Mouse (Mus musculus) lung, postnatal 0 days (tissue): ENCODE results near the gene Msln. TPM values are rescaled to one million over a fixed set of nuclear protein-coding genes. Genes with fewer than 3 reads are reported as not detected.

Experiments
- ATAC-seq: fragments of 200-750 bp; cut with Nextera tagmentation; 2 replicates; pipeline ENCODE4 v1.8.0; 2017; ENCODE audit warnings: moderate library complexity
- DNase-seq: peaks from one replicate; pipeline ENCODE4 v3.0.0-alpha.2; 2016; ENCODE audit warnings: low spot score
- H3K27ac ChIP-seq: fragments of 300-500 bp; sonication (generic); 2 replicates; pipeline ENCODE4 v1.5.1; 2014; ENCODE audit warnings: antibody characterized with exemption, mild to moderate bottlenecking, low read length, mixed read lengths
- H3K27me3 ChIP-seq: fragments of 300-500 bp; sonication (generic); replicated peaks from 2 replicates; pipeline ENCODE4 v1.6.1; 2014; ENCODE audit warnings: low read length, mixed read lengths; ENCODE audit not compliant: insufficient read depth
- H3K36me3 ChIP-seq: fragments of 300-500 bp; sonication (generic); 2 replicates; pipeline ENCODE4 v1.6.1; 2014; ENCODE audit warnings: low read length, mixed read lengths; ENCODE audit not compliant: insufficient read depth
- H3K4me1 ChIP-seq: fragments of 300-500 bp; sonication (generic); 2 replicates; pipeline ENCODE4 v1.6.1; 2014; ENCODE audit warnings: antibody characterized with exemption, low read depth, low read length, mixed read lengths; ENCODE audit not compliant: insufficient read depth
- H3K4me2 ChIP-seq: fragments of 300-500 bp; sonication (generic); replicated peaks from 2 replicates; pipeline ENCODE4 v1.6.1; 2014; ENCODE audit warnings: low read depth, mild to moderate bottlenecking, low read length, moderate library complexity, mixed read lengths
- H3K4me3 ChIP-seq: fragments of 300-500 bp; sonication (generic); 2 replicates; pipeline ENCODE4 v1.5.1; 2014; ENCODE audit warnings: low read depth, low read length
- H3K9ac ChIP-seq: fragments of 300-500 bp; sonication (generic); replicated peaks from 2 replicates; pipeline ENCODE4 v1.6.1; 2014; ENCODE audit warnings: low read depth, mild to moderate bottlenecking
- H3K9me3 ChIP-seq: fragments of 300-500 bp; sonication (generic); 2 replicates; pipeline ENCODE4 v1.6.1; 2016; ENCODE audit warnings: low read length, mixed read lengths
- CTCF ChIP-seq: IDR thresholded peaks from 2 replicates; pipeline ENCODE4 v1.5.1; 2016; ENCODE audit warnings: antibody characterized with exemption, mild to moderate bottlenecking
- EP300 ChIP-seq: IDR thresholded peaks from 2 replicates; pipeline ENCODE4 v1.6.1; 2016; ENCODE audit warnings: antibody characterized with exemption, mild to moderate bottlenecking, control low read depth
- WGBS: fragments of 180-500 bp; shearing (Covaris S2); extraction: QIAGEN DNeasy Blood & Tissue Kit; methylation state at CpG from one replicate; pipeline ENCODE4 v1.1.7; 2014; 5-methylcytosine and 5-hydroxymethylcytosine counted together
- polyA plus RNA-seq: library from polyadenylated mRNA; unstranded; fragments of >200 nt; fragmentation: Nextera tagmentation; extraction: Ambion mirVana; gene quantifications from 2 replicates; pipeline ENCODE4 v1.2.1, GENCODE M21; 2015

Msln gene
- polyA plus RNA-seq, 1 experiment from 2014 or later: 584 TPM

DNA sequence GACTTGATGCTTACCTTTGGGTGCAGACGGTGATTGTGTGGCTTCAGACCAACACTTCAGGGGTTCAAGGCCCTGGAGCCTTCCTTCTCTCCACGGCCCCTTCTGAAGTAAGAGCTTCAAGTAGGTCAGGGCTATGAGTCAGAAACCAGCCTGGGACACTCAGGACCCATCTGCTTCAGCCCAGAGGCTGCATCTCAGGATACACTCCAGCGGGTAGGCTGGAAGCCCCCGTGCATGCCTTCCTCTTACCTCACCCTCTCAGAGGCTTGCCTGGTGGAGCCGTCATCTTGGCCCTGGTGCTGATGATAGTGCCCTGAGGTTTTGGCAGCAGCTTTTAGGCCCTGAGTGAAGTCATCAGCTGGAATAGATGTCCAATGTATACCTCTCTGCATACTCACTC lies 18.9 kb downstream of the Msln start:
- no peak overlapping the region for H3K27ac ChIP-seq
- no peaks in the 10 kb centered on the region for H3K36me3 ChIP-seq
- H3K9me3 ChIP-seq: no peaks in the 10 kb centered on the region
- no peak overlapping the region for H3K4me3 ChIP-seq
- H3K27me3 ChIP-seq: no peaks in the 10 kb centered on the region
- ATAC-seq (no peak), DNase-seq (no peak)
- 67% methylated on average over 5 of the region's 5 CpGs for WGBS
- peaks cover 4% of the 10 kb centered on the region; the same call in 1 of the 2 replicates for H3K4me1 ChIP-seq
- H3K4me2 ChIP-seq: no peak overlapping the region
- H3K9ac ChIP-seq: no peak overlapping the region
- no peak for TF ChIP-seq EP300
- TF ChIP-seq CTCF: no peak

DNA sequence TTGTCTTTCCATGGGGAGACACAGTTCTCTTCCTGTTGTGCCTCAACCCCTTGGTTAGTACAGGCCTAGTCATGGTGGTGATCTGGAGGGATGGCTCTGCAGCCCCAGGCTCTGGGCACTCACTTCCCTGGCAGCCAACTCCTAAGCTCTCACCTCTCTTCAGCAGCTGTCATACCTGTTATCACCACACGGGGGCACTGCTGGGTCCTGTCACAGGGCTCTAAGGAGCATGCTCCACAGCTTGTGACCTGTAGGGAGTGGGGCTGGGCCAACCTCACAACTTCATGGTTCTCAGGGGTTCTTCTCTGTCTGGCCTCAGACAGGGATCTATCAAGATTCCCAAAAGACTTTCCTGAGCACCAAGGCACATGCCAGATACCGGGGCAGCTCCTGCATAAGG lies 22.1 kb downstream of the Msln start:
- Histone ChIP-seq H3K9me3 (no peaks in the 10 kb centered on the region), H3K4me2 (no peak overlapping the region), H3K36me3 (no peaks in the 10 kb centered on the region), H3K9ac (no peak overlapping the region), H3K4me3 (no peak overlapping the region), H3K27ac (no peak overlapping the region), H3K27me3 (no peaks in the 10 kb centered on the region), H3K4me1 (peaks cover 7% of the 10 kb centered on the region; the same call in 1 of the 2 replicates)
- TF ChIP-seq CTCF (peak; percentile 97), EP300 (no peak)
- WGBS: 19% methylated on average over 2 of the region's 2 CpGs
- ATAC-seq: no peak
- DNase-seq: peak; percentile 88

DNA sequence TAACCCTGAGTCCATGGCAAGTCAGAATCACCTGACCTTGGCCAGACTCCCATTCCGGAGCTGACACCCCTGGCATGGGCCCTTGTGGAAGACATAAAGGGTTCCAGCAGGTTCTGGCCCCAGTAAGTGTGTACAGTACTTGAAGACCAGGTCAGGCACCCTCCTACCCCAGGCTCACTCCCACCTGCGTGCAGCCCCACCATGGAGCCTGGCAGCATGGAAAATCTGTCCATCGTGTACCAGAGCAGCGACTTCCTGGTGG lies 26.2 kb downstream of the Msln start:
- TF ChIP-seq EP300 (no peak), CTCF (no peak)
- peak overlapping the region; percentile 46 for H3K4me3 ChIP-seq
- no peaks in the 10 kb centered on the region for H3K9me3 ChIP-seq
- DNase-seq (no peak), ATAC-seq (no peak)
- H3K9ac ChIP-seq: peak overlapping the region; percentile 74
- peak overlapping the region; percentile 77 for H3K4me2 ChIP-seq
- H3K27ac ChIP-seq: peak overlapping the region; percentile 51; the same call in 1 of the 2 replicates
- peaks cover 14% of the 10 kb centered on the region; the same call in 1 of the 2 replicates for H3K4me1 ChIP-seq
- 4% methylated on average over 4 of the region's 4 CpGs for WGBS
- H3K36me3 ChIP-seq: no peaks in the 10 kb centered on the region
- no peaks in the 10 kb centered on the region for H3K27me3 ChIP-seq

DNA sequence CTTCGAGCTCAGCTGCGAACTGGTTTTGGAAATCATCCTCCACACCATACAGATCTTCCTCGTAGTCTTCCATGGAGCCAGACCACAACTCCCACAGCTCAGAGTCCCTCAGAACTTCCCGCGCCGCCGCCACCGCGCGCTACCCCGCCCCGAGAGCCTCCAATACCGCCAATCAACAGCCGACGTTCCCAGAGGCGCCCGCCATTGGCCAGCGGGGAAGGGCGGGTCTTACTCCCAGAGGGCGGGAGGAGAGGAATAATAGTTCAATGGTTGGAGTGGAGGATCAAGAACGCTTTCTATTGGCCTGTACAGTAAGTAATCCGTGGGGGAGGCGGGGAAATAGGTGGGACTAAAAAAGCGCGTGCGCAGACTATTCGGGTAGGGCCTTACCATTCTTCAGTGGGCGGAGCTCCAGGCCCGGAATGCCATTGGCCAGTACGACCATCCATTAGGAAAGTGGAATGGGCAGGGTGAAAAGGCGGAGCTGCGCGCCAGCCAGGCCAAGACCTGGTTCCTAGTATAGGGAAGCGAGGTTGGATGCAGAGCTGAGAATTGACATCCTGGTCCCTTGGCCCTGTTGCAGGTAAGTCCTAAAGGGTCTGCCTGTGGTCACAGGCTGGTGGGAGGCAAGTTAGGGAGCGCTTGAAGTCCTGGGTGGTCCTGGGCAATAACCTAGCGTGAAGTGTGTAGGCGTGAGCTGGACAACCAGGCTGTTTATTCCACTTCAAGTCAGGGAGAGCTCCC lies 26.7 kb downstream of the Msln start, which contains the start of the genes Chtf18 and Rpusd1:
Gene Chtf18, minus strand, starts transcription at position 155 of the 744 bp plus-strand sequence.
Gene Rpusd1, plus strand, starts transcription at position 406 of the 744 bp plus-strand sequence.
- DNase-seq (peak; percentile 100), ATAC-seq (peak; percentile 98)
- no peaks in the 10 kb centered on the region for H3K27me3 ChIP-seq
- H3K27ac ChIP-seq: peak within 1 kb of the TSS; percentile 51; the same call in 1 of the 2 replicates
- H3K4me2 ChIP-seq: peak within 1 kb of the TSS; percentile 93
- TF ChIP-seq CTCF (no peak), EP300 (no peak)
- no peaks in the 10 kb centered on the region for H3K9me3 ChIP-seq
- peaks cover 14% of the 10 kb centered on the region; the same call in 1 of the 2 replicates for H3K4me1 ChIP-seq
- peak within 1 kb of the TSS; percentile 47 for H3K4me3 ChIP-seq
- under 1% methylated on average over 37 of the region's 37 CpGs for WGBS
- no peaks in the 10 kb centered on the region for H3K36me3 ChIP-seq
- H3K9ac ChIP-seq: peak within 1 kb of the TSS; percentile 74

DNA sequence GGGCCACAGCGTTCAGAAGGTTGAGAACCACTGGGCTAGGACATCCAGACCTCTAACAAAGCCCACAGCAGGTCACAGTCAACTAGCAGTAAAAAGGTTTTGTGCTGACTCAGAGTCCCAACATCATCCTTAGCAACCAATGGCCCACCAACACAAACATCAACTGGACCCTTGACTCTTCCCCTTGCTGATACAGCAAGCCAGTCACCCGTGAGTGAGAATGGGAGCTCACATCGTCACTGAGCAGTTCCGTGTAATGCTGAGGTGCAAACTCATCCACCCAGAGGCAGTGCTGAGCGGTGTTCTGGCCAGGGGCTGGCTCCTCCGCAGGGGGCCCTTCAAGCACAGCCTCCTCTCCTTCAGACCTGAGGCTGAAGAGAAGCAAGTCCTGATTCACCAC lies 28.9 kb downstream of the Msln start:
- WGBS: 90% methylated on average over 6 of the region's 6 CpGs
- ATAC-seq (no peak), DNase-seq (no peak)
- Histone ChIP-seq H3K27me3 (no peaks in the 10 kb centered on the region), H3K9me3 (no peaks in the 10 kb centered on the region), H3K9ac (no peak overlapping the region), H3K27ac (no peak overlapping the region), H3K4me3 (no peak overlapping the region), H3K4me1 (peaks cover 14% of the 10 kb centered on the region; the same call in 1 of the 2 replicates), H3K4me2 (no peak overlapping the region), H3K36me3 (no peaks in the 10 kb centered on the region)
- TF ChIP-seq CTCF (no peak), EP300 (no peak)

DNA sequence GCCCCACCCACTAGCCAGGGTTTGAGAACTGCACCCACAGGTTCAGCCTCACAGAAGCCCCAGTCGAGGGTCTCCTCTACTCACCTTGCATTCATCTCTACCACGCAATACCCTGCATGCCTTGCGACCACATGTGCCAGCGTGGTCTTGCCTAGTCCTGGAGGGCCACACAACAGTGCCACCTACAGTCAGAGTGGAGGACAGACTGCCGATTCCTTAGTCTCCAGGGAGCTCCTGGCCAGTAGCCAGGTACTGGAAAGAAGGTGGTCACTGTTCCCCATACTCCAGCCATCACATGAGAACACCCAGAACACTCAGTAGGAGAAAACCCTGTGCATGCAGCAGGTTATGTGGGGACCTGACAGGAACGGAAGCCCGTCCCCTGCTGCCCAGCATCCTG lies 30.3 kb downstream of the Msln start:
- H3K4me3 ChIP-seq: no peak overlapping the region
- WGBS: 73% methylated on average over 7 of the region's 7 CpGs

More for the DNA sequence above, 30.3 kb downstream of the Msln start:
- DNase-seq: no peak
- no peaks in the 10 kb centered on the region for H3K36me3 ChIP-seq
- ATAC-seq: no peak
- H3K4me2 ChIP-seq: no peak overlapping the region
- no peak overlapping the region for H3K27ac ChIP-seq
- H3K9ac ChIP-seq: no peak overlapping the region
- H3K4me1 ChIP-seq: peaks cover 14% of the 10 kb centered on the region; the same call in 1 of the 2 replicates
- TF ChIP-seq CTCF: peak; percentile 18
- TF ChIP-seq EP300: no peak
- H3K27me3 ChIP-seq: no peaks in the 10 kb centered on the region
- no peaks in the 10 kb centered on the region for H3K9me3 ChIP-seq
